Mouse (Mus musculus): ENCODE data around the gene Sntg2.

The Sntg2 gene

GRCm38 (mm10) chr12:30372933-30373501 lies at the start of gene Sntg2:
Sntg2 (minus strand) TSS chr12:30373375.
- CTCF ChIA-PET = no interaction called here

DNA sequence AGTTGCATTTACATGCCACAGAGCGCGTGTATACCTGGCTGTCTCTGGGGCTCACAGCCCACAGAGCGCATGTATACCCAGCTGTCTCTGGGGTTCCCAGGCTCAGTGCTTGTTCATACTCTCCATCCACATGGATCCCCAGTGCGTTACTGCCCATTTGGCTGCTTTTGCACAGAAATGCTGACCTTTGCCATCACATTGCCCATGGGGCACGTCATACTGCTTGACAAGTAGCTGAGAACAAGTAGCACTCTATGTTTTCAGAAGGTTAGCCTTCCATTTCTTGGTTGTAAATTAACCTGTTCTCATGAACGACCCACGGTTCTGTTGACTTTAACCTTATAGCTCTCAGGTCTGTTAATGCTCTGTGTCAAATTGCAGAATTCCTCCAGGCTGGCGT lies 43.4 kb upstream of the Sntg2 start:
- CTCF ChIA-PET = no interaction called here

GRCm38 (mm10) chr12:30415981-30416380 lies 42.8 kb upstream of the Sntg2 start:
- CTCF ChIA-PET = no interaction called here

- CTCF ChIA-PET = no interaction called here
Observed at GRCm38 (mm10) chr12:30402651-30403050, 29.5 kb upstream of the Sntg2 start.

DNA sequence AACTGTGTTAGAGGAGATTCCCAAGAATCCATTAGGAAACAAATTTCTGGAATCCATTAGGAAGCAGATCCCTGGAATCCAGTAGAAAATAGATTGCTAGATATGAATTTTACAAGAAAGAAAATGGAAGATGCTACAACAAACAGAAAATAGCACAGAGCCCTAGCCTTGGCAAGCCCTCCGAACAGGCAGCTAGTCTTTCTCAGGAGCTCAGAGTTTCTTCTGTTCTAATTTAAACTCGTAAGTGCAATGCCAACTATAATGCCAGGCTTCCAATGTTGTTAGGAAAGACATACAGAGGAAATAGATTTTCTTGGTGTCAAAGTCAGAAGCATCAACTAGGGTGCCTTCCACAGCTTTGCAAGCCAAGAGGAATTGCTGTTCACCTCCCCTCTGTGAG lies 27.4 kb upstream of the Sntg2 start:
- CTCF ChIA-PET = interaction anchor here (0.6 kb wide), 1 partner anchor 119 kb away, joined by 5 read pairs; no protein-coding TSS in a partner anchor

- CTCF ChIA-PET = interaction anchor here (0.6 kb wide), 1 partner anchor 120 kb away, joined by 5 read pairs; no protein-coding TSS in a partner anchor
Observed at GRCm38 (mm10) chr12:30400114-30400513, 26.9 kb upstream of the Sntg2 start.

GRCm38 (mm10) chr12:30372293-30372692 lies 882 bp downstream of the Sntg2 start:
- CTCF ChIA-PET = no interaction called here

GRCm38 (mm10) chr12:30369786-30370185 lies 3.4 kb downstream of the Sntg2 start:
- CTCF ChIA-PET = no interaction called here

DNA sequence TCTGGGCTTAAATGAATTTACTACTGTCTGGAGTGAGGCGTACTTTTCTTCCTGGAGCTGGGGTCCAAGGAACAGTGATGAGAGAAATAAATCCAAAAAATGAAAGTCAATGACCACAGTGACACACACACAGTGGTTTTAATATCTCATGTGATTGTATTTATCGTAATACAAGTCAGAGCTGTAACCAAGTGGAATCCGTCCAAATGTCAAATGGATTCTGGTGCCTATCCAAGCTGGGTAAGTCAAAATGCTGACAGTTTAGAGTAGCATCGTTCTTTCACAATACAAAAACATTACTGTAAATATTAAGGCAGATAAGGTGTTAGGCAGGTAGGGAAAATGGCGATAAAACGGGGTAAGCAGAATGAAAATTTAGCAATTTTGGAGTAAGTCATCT lies 4.0 kb downstream of the Sntg2 start:
- CTCF ChIA-PET = no interaction called here

- CTCF ChIA-PET = no interaction called here
Observed at GRCm38 (mm10) chr12:30362306-30362705, 10.9 kb downstream of the Sntg2 start.

DNA sequence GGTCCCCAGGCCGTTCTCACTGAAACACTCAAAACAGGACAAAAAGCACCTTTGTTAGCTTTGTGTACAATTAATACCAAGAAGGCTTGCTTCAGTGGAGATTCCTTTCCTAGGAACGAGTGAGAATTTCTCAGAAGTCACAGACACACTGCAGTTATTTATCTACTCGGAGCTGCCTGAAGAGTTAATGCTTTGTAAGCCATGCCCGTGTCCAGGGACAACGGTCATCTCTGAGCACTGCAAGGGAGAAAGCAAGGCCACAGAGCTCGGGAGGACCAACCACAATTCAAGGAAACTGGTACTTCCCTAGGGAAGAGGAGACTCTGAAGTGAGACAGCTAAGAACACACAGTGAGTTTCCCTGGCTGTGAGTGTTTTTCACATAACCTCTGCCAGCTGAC lies 15.5 kb downstream of the Sntg2 start:
- CTCF ChIA-PET = interaction anchor here (0.6 kb wide), 1 partner anchor 178 kb away, joined by 23 read pairs; no protein-coding TSS in a partner anchor

DNA sequence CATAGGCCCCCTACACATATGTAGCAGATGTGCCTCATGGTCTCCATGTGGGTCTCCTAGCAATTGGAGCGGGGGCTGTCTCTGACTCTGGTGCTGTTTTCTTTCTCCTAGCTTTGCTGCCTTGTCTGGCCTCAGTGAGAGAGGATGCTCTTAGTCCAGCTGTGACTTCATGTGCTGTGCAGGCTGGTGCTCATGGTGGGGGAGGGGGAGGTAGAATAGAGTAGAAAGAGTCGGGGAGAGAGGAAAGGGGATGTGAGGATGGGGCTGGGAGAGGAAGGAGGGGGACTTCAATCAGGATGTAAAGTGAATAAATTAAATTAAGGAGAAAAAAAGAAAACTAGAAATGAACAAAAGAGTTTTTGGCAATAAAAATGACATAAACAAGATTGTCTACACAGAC lies 20.8 kb downstream of the Sntg2 start:
- CTCF ChIA-PET = no interaction called here

GRCm38 (mm10) chr12:30348036-30348435 lies 25.1 kb downstream of the Sntg2 start:
- CTCF ChIA-PET = no interaction called here

DNA sequence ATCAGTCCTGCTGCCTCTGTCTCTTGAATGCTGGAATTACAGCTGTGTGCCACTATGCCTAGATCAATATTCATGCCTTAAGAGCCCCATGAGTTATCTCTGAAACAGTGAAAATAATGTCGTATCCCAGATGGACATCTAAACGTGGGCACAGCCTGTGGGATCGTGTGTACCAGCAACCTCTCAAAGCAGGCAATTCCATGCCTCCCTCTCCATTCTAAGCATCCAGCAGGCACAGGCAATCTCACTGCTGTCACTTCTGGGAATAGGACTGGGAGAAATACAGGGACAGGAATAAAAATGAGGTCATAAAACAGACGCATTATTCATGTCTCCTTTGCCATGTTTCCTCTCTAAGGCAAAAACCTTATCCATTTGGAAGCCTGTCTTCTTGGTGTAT lies 25.9 kb downstream of the Sntg2 start:
- CTCF ChIA-PET = no interaction called here

DNA sequence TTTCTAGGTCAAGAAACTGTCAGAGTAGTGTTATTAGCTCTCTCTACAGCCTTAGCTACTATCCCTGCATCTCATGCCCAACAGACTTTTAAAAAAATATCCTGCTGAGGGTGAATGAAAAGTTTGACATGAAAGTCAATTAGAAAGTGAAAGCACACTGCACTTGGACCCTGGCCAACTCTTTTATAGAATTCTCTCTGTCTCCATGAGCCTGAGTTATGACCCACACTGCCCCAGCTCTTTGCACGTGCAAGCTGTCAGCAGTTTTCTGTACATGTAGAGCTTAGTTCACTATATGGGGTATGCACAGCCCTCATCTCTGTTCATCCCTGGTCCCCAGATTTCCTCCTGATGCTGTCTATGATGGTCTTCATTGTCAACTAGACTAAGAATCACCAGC lies 28.4 kb downstream of the Sntg2 start:
- CTCF ChIA-PET = no interaction called here

DNA sequence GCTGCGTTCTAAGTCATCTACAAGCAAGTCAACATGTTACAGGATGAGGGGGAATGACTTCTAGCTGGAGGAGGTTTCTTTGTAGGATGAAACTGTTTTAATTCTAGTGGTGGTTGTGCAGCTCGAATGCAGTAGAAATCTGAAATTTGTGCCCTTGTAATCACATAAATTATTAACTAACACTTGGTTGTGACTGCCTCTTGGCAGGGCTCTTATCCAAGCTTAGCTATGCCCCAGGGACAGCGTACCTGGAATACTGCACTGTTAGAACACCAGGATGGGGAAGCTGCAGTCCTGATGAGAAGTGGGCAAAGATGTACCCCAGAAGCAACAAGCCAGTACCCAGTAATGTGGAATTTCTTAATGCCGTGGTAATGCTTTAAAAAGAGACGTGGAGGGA lies 36.9 kb downstream of the Sntg2 start:
- CTCF ChIA-PET = no interaction called here

- CTCF ChIA-PET = no interaction called here
Observed at GRCm38 (mm10) chr12:30334502-30334901, 38.7 kb downstream of the Sntg2 start.

DNA sequence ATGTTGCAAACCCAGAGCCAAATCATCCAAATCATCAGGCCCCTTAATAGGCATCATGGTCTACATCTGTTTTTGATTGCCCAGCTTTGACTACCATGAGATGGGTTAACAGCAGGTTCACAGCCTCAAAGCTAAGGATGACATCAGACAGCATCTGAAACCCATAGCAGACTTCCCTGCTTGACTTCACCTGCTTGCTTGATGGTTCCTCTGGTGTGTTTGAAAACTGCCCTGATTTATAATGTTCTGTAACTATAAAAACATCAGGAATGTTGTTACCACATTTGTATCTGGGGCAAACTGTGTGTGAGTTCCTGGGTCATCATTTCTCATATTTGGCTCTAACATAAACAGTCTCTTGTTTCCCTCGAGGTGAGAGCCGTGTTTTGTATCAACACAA lies 55.2 kb downstream of the Sntg2 start:
- CTCF ChIA-PET = no interaction called here

DNA sequence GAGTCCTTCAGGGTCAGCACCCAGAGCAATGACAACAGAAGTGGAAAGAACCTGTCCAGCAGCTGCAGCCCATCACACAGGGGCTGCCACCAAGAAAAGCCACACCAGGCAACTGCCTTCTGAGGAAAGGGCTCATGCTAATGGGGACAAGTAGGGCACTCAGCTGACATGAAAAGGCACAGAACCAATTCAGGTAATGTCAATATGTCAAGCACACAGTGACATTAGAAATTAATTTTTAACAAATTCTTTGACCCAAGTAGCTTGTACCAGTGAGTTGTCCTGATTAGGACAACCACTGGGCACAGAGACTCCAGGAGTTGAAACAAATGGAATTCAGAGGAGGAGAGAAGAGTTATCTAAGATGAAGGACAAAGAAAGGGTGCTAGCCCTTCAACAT lies 60.2 kb downstream of the Sntg2 start:
- CTCF ChIA-PET = no interaction called here

GRCm38 (mm10) chr12:30308197-30308939 lies 64.8 kb downstream of the Sntg2 start:
- CTCF ChIA-PET = interaction anchor here (0.5 kb wide), 1 partner anchor 49 kb away, joined by 3 read pairs; no protein-coding TSS in a partner anchor

DNA sequence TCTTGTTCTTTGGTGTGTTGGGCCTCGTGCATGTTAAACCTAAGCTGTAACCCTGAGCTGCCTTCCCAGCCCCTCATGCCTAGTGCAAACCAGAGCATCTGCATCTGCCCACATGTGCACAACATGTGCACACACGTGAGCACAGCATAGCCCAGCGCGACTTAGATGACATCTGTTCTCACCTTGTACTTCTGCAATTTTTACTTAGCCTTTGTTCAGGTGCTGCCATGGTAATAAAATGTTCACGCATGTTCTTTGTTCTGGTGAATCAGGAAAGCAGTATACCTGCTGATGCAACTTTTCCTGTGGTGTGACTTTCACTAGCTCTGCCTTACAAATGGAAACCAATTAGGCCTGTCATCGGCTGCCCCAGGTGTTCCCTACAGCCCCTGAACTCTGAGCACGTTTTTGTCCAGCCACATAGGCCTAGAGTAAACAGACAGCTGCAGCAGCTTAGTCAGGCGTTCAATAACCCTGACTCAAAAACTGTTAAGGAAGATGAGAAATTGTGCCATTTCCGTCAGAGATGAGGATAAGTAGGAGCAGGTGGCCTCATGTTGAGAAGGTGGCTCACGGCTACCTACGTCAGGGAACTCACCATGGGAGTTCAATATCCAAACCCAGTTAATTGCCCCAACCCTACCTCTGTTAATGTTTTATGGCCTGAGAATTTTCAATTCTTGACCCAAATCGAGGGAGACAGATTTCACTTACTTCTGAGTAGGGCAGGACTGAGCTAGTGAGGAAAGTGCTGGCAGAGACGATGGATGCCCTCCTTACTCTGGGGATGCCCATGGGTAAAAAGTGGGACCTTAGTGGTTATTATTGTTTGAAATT lies 80.2 kb downstream of the Sntg2 start:
- CTCF ChIA-PET = no interaction called here

- CTCF ChIA-PET = no interaction called here
Observed at GRCm38 (mm10) chr12:30286888-30287573, 86.1 kb downstream of the Sntg2 start.
